Mouse (Mus musculus) embryonic facial prominence, embryonic 11.5 days (tissue): ENCODE data around the gene Apopt1. TPM values are rescaled to one million over a fixed set of nuclear protein-coding genes. Genes with fewer than 3 reads are reported as not detected.

Source experiments
- ATAC-seq: fragments of 200-750 bp; cut with Nextera tagmentation; replicated peaks from 2 replicates; pipeline ENCODE4 v1.8.0; 2017; ENCODE audit warnings: low read depth; ENCODE audit not compliant: insufficient number of reproducible peaks, low FRiP score, low TSS enrichment
- DNase-seq: peaks from one replicate; pipeline ENCODE4 v3.0.0-alpha.2; 2015; ENCODE audit warnings: low spot score
- H3K27ac ChIP-seq: fragments of 300-500 bp; sonication (generic); replicated peaks from 2 replicates; pipeline ENCODE4 v1.5.1; 2014; ENCODE audit warnings: mild to moderate bottlenecking, low read depth, low read length, control low read depth
- H3K27me3 ChIP-seq: fragments of 300-500 bp; sonication (generic); 2 replicates; pipeline ENCODE4 v1.6.1; 2014; ENCODE audit warnings: mild to moderate bottlenecking, low read length, moderate library complexity, mixed read lengths; ENCODE audit not compliant: control insufficient read depth, insufficient read depth
- H3K36me3 ChIP-seq: fragments of 300-500 bp; sonication (generic); replicated peaks from 2 replicates; pipeline ENCODE4 v1.6.1; 2014; ENCODE audit warnings: low read depth, mild to moderate bottlenecking, low read length, moderate library complexity, mixed read lengths; ENCODE audit not compliant: control insufficient read depth, insufficient read depth
- H3K4me1 ChIP-seq: fragments of 300-500 bp; sonication (generic); 2 replicates; pipeline ENCODE4 v1.6.1; 2014; ENCODE audit warnings: low read length, mixed read lengths; ENCODE audit not compliant: control insufficient read depth, insufficient read depth
- H3K4me2 ChIP-seq: fragments of 300-500 bp; sonication (generic); 2 replicates; pipeline ENCODE4 v1.6.1; 2014; ENCODE audit warnings: low read depth, mild to moderate bottlenecking, control low read depth, low read length, moderate library complexity
- H3K4me3 ChIP-seq: fragments of 300-500 bp; sonication (generic); 2 replicates; pipeline ENCODE4 v1.5.1; 2014; ENCODE audit warnings: low read depth, low read length, control low read depth
- H3K9ac ChIP-seq: fragments of 300-500 bp; sonication (generic); replicated peaks from 2 replicates; pipeline ENCODE4 v1.6.1; 2014; ENCODE audit warnings: mild to moderate bottlenecking, control low read depth, low read length
- H3K9me3 ChIP-seq: fragments of 300-500 bp; sonication (generic); replicated peaks from 2 replicates; pipeline ENCODE4 v1.6.1; 2016; ENCODE audit warnings: mild to moderate bottlenecking, low read length, inconsistent platforms, mixed read lengths; ENCODE audit not compliant: control insufficient read depth
- WGBS: fragments of 180-500 bp; shearing (Covaris S2); extraction: QIAGEN DNeasy Blood & Tissue Kit; methylation state at CpG from one replicate; pipeline ENCODE4 v1.1.7; 2014; 5-methylcytosine and 5-hydroxymethylcytosine counted together
- polyA plus RNA-seq: library from polyadenylated mRNA; unstranded; fragments of >200 nt; fragmentation: Nextera tagmentation; extraction: Ambion mirVana; gene quantifications from 2 replicates; pipeline ENCODE4 v1.2.1, GENCODE M21; 2014

Apopt1 gene
- polyA plus RNA-seq, 1 experiment from 2014 or later, result 57.7 TPM

DNA sequence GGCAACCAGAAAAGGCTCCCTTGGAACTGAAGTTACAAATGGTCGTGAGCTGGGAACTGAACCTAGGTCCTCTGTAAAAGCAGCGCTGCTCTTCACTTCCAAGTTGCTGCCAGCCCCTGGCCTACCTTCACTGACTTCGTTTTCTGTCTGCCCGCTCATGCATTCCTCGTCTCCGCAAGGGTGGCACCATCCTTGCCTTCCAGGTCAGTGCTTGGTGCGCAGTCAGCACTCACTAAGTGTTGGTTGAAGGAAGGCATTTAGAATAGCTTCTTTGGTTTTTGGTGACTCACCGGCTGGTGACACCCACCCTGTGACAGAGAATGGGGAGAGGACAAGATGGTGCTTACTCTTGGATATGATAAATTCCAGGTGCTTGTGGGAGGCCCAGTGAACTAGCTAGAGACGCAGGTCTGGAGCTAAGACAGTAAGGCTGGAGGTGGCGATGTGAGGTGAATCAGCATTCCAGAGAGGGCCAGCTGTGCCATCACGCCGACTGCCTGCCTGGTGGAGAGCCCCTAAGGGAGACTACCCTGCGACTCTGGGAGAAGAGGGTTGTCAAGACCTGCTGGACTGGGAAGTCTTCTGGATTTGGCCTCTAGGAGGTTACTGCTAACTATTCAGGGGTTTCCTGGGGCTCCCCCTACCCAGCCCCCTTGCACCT lies 49.7 kb downstream of the Apopt1 start:
- WGBS, result 88% methylated on average over 13 of the region's 13 CpGs
- Histone ChIP-seq H3K4me2 (no peak overlapping the region), H3K9me3 (no peaks in the 10 kb centered on the region), H3K27me3 (no peaks in the 10 kb centered on the region), H3K9ac (no peak overlapping the region), H3K4me1 (peaks cover 2% of the 10 kb centered on the region; the same call in 1 of the 2 replicates), H3K27ac (no peak overlapping the region), H3K36me3 (no peaks in the 10 kb centered on the region), H3K4me3 (no peak overlapping the region)
- ATAC-seq (no peak), DNase-seq (no peak)

DNA sequence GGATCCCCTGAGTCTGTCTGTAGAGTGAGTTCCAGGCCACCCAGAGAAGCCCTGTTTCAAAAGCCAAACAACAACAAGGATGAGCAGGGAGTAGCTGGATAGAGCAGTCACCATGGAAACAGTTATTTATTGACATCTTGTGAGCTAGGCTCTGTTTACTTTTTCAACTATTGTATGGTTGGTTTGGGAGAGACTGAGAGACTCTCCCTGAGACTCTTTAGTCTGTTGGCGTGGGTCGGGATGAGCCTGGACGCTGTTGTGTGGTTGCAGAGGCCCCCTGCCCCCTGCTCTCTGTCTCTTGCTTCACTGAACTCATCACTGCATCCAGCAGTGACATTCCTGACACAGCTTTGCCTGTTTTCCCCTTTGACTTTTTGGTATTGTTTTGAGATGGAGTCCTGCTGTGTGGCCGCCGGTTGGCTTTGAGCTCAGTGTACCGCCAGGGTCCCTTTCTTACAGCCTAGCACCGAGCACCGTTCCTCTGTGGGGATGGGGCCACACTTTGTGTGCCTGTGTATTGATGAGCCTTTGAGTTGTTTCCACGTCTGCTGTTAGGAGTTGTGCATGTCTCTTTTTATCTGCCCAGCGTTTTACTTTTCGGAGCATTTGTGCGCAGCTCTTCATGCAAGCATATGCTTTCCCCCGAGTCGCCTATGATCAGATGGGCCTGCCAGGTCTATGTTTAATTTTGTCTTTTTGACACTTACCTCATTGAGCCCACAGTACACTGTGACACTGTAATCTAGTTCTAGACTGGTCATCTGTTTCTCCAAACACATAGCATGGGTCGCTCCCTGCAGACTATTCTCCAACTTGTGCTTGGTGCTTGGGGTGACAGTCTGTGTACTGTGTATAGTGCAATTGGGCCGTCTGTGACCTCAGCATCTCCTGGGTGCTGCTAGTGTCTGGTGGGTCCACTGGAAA lies 53.5 kb downstream of the Apopt1 start:
- Histone ChIP-seq H3K4me3 (no peak overlapping the region), H3K4me1 (no peaks in the 10 kb centered on the region), H3K27me3 (no peaks in the 10 kb centered on the region), H3K36me3 (no peaks in the 10 kb centered on the region), H3K9me3 (no peaks in the 10 kb centered on the region), H3K27ac (no peak overlapping the region), H3K9ac (peak overlapping the region; percentile 18; the same call in 1 of the 2 replicates), H3K4me2 (no peak overlapping the region)
- ATAC-seq (0 out of 2 replicates have a peak, but pooled peaks have one; percentile 53), DNase-seq (no peak)
- WGBS, result 45% methylated on average over 16 of the region's 16 CpGs

DNA sequence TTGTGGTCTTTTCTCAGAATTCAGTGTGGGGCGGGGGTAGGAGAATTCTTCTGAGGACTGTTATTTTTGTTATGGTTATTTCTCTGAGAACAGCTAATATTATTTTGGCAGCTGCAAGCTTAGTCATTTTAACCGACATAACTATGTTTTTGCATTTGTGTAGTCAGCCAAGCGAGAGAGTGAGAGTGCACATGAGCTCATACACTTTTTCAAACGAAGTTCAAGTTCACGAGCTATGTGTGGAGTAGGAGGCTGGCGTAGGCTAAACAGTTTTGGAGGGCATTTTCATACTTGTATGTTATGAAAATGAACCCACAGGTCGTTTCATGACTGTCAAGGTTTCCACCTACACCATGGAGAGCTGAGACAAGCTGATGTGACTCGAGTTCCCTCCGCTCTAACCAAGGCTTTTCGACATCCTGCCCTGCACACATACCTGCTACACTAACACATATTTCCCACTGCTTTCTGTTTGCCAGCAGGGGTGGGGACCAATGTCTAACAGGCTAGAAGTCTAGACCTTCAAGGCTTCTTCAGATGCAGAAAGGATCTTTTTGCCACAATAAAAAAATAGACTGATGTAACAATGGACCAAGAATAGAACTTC lies 55.4 kb downstream of the Apopt1 start:
- Histone ChIP-seq H3K36me3 (no peaks in the 10 kb centered on the region; the same call in 1 of the 2 replicates), H3K9ac (no peak overlapping the region), H3K4me2 (no peak overlapping the region), H3K27ac (no peak overlapping the region), H3K4me1 (no peaks in the 10 kb centered on the region), H3K27me3 (no peaks in the 10 kb centered on the region), H3K4me3 (no peak overlapping the region), H3K9me3 (no peaks in the 10 kb centered on the region)
- ATAC-seq (no peak), DNase-seq (no peak)
- WGBS, result 93% methylated on average over 10 of the region's 10 CpGs

DNA sequence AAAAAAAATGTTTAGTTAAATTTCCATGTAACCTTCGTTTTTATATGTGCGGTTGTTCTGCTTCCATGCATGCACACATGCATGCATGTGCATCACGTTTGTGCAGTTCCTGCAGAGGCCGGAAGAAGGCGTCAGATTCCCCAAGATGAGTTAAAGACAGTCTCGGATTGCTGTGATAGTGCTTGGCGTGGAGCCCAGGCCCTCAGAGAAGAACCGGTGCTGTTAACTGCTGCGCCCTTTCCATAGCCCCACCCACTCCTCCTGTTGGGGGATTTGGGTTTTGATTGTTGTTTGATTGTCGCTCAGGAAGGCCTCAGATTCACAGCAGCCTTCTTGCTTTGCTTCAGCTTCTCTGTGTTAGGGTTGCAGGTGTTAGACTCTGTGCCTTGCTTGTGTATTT lies 56.2 kb downstream of the Apopt1 start:
- Histone ChIP-seq H3K36me3 (peaks cover 4% of the 10 kb centered on the region), H3K9me3 (no peaks in the 10 kb centered on the region), H3K27me3 (no peaks in the 10 kb centered on the region), H3K9ac (no peak overlapping the region), H3K4me1 (no peaks in the 10 kb centered on the region), H3K4me2 (no peak overlapping the region), H3K4me3 (no peak overlapping the region), H3K27ac (no peak overlapping the region)
- ATAC-seq, result no peak
- 45% methylated on average over 10 of the region's 10 CpGs for WGBS
- DNase-seq, result peak; percentile 6

DNA sequence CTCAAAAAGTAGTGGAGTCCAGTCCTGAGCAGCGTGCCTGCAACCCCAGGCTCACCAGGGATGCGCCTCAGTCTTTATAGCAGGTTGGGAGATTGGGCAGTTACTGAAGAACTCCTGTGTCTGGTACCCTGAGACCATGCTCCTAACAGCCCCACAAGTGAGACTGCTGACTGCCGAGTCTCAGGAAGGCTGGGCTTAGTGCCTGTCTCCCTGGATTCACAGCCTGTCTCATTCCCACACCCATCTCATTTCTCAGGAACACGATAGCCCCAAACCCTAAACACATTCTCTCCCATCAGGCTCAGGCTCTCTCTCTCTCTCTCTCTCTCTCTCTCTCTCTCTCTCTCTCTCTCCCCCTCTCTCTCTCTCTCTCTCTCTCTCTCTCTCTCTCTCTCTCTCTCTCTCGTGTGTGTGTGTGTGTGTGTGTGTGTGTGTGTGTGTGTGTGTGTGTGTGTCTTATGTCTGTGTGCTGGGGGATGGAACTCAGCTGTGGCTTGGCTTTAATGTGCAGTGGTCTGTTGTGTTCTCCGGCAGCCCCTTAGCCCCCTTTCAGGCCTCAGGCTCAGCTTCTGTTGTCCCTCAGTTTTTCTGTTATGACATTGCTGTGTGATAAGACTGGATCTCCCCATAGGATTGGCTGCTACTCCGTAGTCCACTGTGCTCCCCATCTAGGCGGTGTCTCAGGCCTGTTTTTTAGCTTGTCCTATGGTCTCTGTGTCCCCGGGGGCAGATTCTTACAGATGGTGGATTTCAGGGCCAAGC lies 56.9 kb downstream of the Apopt1 start:
- no peaks in the 10 kb centered on the region for H3K4me1 ChIP-seq
- no peak overlapping the region for H3K4me3 ChIP-seq
- 74% methylated on average over 8 of the region's 9 CpGs for WGBS
- H3K9ac ChIP-seq, result no peak overlapping the region
- H3K4me2 ChIP-seq, result no peak overlapping the region
- no peak for DNase-seq
- no peaks in the 10 kb centered on the region for H3K9me3 ChIP-seq
- ATAC-seq, result no peak
- no peaks in the 10 kb centered on the region for H3K27me3 ChIP-seq
- no peak overlapping the region for H3K27ac ChIP-seq
- H3K36me3 ChIP-seq, result peaks cover 7% of the 10 kb centered on the region

DNA sequence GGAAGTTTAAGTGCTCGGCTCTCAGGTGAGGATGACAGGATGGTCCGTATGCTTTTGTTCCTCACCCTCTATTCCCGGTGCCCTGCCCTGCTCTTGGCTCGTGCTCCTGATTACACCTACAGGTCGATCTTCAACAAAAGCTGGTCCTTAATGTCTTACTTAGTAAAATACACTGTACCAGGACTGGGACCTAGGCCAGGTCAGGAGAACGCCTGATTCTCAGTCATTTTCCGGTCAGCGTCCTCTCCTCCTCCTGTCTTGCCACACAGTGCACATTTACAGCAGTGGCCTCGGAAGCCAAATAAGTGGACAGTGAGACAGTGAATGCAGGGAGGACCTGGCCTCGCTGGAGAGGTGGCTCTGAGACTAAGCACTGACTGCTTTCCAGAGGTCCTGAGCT lies 57.6 kb downstream of the Apopt1 start:
- DNase-seq (no peak), ATAC-seq (no peak)
- H3K27me3 ChIP-seq, result no peaks in the 10 kb centered on the region
- H3K9ac ChIP-seq, result no peak overlapping the region
- no peak overlapping the region for H3K4me2 ChIP-seq
- H3K36me3 ChIP-seq, result peaks cover 7% of the 10 kb centered on the region
- H3K27ac ChIP-seq, result no peak overlapping the region
- H3K4me1 ChIP-seq, result no peaks in the 10 kb centered on the region
- 91% methylated on average over 10 of the region's 10 CpGs for WGBS
- H3K9me3 ChIP-seq, result no peaks in the 10 kb centered on the region
- H3K4me3 ChIP-seq, result no peak overlapping the region

DNA sequence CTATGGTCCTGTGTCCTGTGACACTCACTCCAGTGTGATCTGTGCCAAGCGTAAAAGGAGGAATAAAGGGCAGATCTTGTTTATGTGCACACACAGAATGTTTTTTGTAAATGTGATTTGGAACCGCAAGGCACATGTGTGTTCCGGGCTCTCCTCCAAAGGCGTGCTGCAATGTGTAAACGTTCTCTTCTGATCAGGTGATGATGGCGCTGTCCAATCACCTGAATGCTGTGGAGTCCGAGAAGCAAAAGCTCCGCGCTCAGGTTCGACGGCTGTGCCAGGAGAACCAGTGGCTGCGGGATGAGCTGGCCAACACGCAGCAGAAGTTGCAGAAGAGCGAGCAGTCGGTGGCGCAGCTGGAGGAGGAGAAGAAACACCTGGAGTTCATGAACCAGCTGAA lies 61.1 kb downstream of the Apopt1 start:
- no peak overlapping the region for H3K4me2 ChIP-seq
- H3K9ac ChIP-seq, result no peak overlapping the region
- H3K4me1 ChIP-seq, result no peaks in the 10 kb centered on the region
- no peaks in the 10 kb centered on the region for H3K27me3 ChIP-seq
- whole genome bisulfite sequencing, result 93% methylated on average over 16 of the region's 16 CpGs
- no peak for ATAC-seq
- H3K4me3 ChIP-seq, result no peak overlapping the region
- H3K27ac ChIP-seq, result no peak overlapping the region
- H3K36me3 ChIP-seq, result peaks cover 19% of the 10 kb centered on the region
- DNase-seq, result no peak
- no peaks in the 10 kb centered on the region for H3K9me3 ChIP-seq
